25 mouse cellular contexts compared by ENCODE assay signal in the genomic region with DNA sequence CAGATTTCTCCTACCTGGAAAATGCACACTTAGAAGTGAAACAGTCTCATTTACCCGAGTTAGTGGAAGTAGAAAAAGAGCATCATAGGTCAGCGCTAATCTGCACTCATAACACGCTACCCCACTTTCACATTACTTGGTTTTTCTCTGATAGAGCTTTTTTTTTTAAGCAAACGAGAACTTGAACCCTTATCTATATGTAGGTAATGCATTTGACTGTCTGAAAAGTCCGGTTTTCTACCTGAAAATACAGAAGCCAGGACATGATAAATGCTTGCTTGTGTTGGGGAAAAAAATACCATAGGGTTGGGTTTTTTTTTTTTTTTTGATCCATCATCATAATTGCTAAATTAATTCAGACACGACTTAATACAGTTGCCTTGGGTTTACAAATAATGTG.
"Had no signal": no experiment of that assay in that cellular context is flagged by ENCODE, and none has a peak within 500 bp of the region (broad histone marks: within the 10 kb centered on the region; RNA-seq: fewer than 3 reads in every experiment).

No protein-coding gene starts in this region.

- DNase-seq: cerebellum, adult 9-11 months; cerebellum, postnatal 10 days; cerebellum, postnatal 14 days; cerebellum, postnatal 25 days; cerebellum, postnatal 36 days; embryo, embryonic 11 days; forebrain, postnatal 0 days; gastrocnemius, adult 2 months; gastrocnemius, postnatal 10 days; gastrocnemius, postnatal 14 days; gastrocnemius, postnatal 25 days; gastrocnemius, postnatal 36 days; heart, adult 11 months; heart, adult 18-20 months; heart, adult 2 months had no signal

- H3K9me3 ChIP-seq: embryonic facial prominence, embryonic 10.5 days; embryonic facial prominence, embryonic 12.5 days; embryonic facial prominence, embryonic 13.5 days; embryonic facial prominence, embryonic 15.5 days; forebrain, embryonic 10.5 days; forebrain, embryonic 12.5 days; forebrain, embryonic 13.5 days; forebrain, embryonic 15.5 days; heart, embryonic 10.5 days had no signal

- H3K27me3 ChIP-seq: embryonic facial prominence, embryonic 12.5 days; embryonic facial prominence, embryonic 13.5 days; embryonic facial prominence, embryonic 15.5 days; forebrain, embryonic 12.5 days; forebrain, embryonic 13.5 days; forebrain, embryonic 15.5 days had no signal

- H3K4me3 ChIP-seq: embryonic facial prominence, embryonic 10.5 days; embryonic facial prominence, embryonic 12.5 days; embryonic facial prominence, embryonic 13.5 days; embryonic facial prominence, embryonic 15.5 days; erythroblast, embryonic 14.5 days; forebrain, embryonic 10.5 days; forebrain, embryonic 12.5 days; forebrain, embryonic 13.5 days; forebrain, embryonic 15.5 days; gastrocnemius, adult 2 months; heart, adult 2 months; heart, embryonic 10.5 days had no signal

- H3K4me1 ChIP-seq: embryonic facial prominence, embryonic 10.5 days; embryonic facial prominence, embryonic 12.5 days; embryonic facial prominence, embryonic 13.5 days; embryonic facial prominence, embryonic 15.5 days; forebrain, embryonic 10.5 days; forebrain, embryonic 12.5 days; forebrain, embryonic 13.5 days; forebrain, embryonic 15.5 days had no signal

- H3K9ac ChIP-seq: embryonic facial prominence, embryonic 12.5 days; embryonic facial prominence, embryonic 13.5 days; embryonic facial prominence, embryonic 15.5 days; forebrain, embryonic 12.5 days; forebrain, embryonic 13.5 days; forebrain, embryonic 15.5 days; forebrain, postnatal 0 days had no signal

- H3K27ac ChIP-seq: embryonic facial prominence, embryonic 10.5 days; embryonic facial prominence, embryonic 12.5 days; embryonic facial prominence, embryonic 13.5 days; embryonic facial prominence, embryonic 15.5 days; forebrain, embryonic 10.5 days; forebrain, embryonic 12.5 days; forebrain, embryonic 13.5 days; forebrain, embryonic 15.5 days; gastrocnemius, adult 2 months; heart, adult 2 months; heart, embryonic 10.5 days had no signal

- H3K36me3 ChIP-seq: embryonic facial prominence, embryonic 12.5 days; embryonic facial prominence, embryonic 13.5 days; embryonic facial prominence, embryonic 15.5 days; forebrain, embryonic 10.5 days; forebrain, embryonic 12.5 days; forebrain, embryonic 15.5 days had no signal
